In the genomic region with DNA sequence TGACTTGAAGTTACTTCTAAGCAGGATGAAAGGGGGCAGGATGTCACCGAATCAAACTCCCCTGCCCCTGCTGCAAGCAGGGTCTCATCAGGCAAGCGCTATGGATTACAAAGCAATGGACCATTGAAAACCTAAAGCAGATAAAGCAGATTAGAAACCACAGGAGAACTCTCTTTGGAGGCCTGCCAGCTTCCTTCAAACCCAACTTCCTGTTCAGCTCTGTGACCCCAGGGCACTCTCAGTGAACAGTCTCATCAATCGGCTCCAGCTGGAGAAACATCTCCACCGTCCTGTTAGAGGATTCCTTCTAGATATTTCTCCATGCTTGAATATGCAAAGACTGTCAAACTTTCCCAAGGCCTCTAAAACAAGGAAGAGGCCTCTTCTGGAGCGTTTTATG, we compare ENCODE assay signal across 9 mouse cellular contexts.
DNase-seq lines count a peak whose midpoint lies in the region; ATAC-seq lines count a peak whose summit lies in the region.
"Had no signal": no experiment of that assay in that cellular context is flagged by ENCODE, and none has a peak within 500 bp of the region (broad histone marks: within the 10 kb centered on the region; RNA-seq: fewer than 3 reads in every experiment).

No protein-coding gene starts in this region.

- ATAC-seq in hindbrain, embryonic 14.5 days (ENCODE audit: low FRiP score): no peak
- ATAC-seq in hindbrain, embryonic 13.5 days (ENCODE audit: low FRiP score): no peak
- no peak for ATAC-seq in embryonic facial prominence, embryonic 15.5 days (ENCODE audit: insufficient number of reproducible peaks, low FRiP score, low TSS enrichment, low read depth)
- no peak for ATAC-seq in forebrain, embryonic 13.5 days

- no peak overlapping the region for H3K27ac ChIP-seq in hindbrain, embryonic 14.5 days
- H3K27ac ChIP-seq in hindbrain, embryonic 13.5 days: no peak overlapping the region
- H3K27ac ChIP-seq in embryonic facial prominence, embryonic 15.5 days (replicated peaks): peak overlapping the region; percentile 44; the same call in 1 of the 2 replicates
- no peak overlapping the region for H3K27ac ChIP-seq in forebrain, embryonic 13.5 days
- H3K27ac ChIP-seq: heart, embryonic 15.5 days had no signal

- H3K9me3 ChIP-seq in hindbrain, embryonic 14.5 days (ENCODE audit: control insufficient read depth, low read length): no peaks in the 10 kb centered on the region
- H3K9me3 ChIP-seq in hindbrain, embryonic 13.5 days: no peaks in the 10 kb centered on the region
- H3K9me3 ChIP-seq in embryonic facial prominence, embryonic 15.5 days (replicated peaks): no peaks in the 10 kb centered on the region
- H3K9me3 ChIP-seq in forebrain, embryonic 13.5 days (replicated peaks): no peaks in the 10 kb centered on the region
- H3K9me3 ChIP-seq: heart, embryonic 15.5 days had no signal

- no peak overlapping the region for H3K4me3 ChIP-seq in hindbrain, embryonic 14.5 days (replicated peaks; ENCODE audit: low read length)
- no peak overlapping the region for H3K4me3 ChIP-seq in hindbrain, embryonic 13.5 days
- no peak overlapping the region for H3K4me3 ChIP-seq in embryonic facial prominence, embryonic 15.5 days (replicated peaks)
- no peak overlapping the region for H3K4me3 ChIP-seq in forebrain, embryonic 13.5 days
- H3K4me3 ChIP-seq: heart, embryonic 15.5 days had no signal

- 66% methylated on average over 5 of the region's 5 CpGs for WGBS in hindbrain, embryonic 14.5 days
- WGBS in hindbrain, embryonic 13.5 days: 65% methylated on average over 5 of the region's 5 CpGs
- WGBS in embryonic facial prominence, embryonic 15.5 days: 23% methylated on average over 5 of the region's 5 CpGs
- 73% methylated on average over 5 of the region's 5 CpGs for WGBS in forebrain, embryonic 13.5 days

- H3K4me2 ChIP-seq in hindbrain, embryonic 14.5 days (replicated peaks): no peak overlapping the region
- H3K4me2 ChIP-seq in hindbrain, embryonic 13.5 days: no peak overlapping the region
- no peak overlapping the region for H3K4me2 ChIP-seq in embryonic facial prominence, embryonic 15.5 days (replicated peaks)
- no peak overlapping the region for H3K4me2 ChIP-seq in forebrain, embryonic 13.5 days
- H3K4me2 ChIP-seq: heart, embryonic 15.5 days had no signal

- no peaks in the 10 kb centered on the region for H3K4me1 ChIP-seq in hindbrain, embryonic 14.5 days (replicated peaks; ENCODE audit: control insufficient read depth, insufficient read depth, low read length)
- 0 out of 2 replicates have a peak, but pooled peaks cover 6% of the 10 kb centered on the region for H3K4me1 ChIP-seq in hindbrain, embryonic 13.5 days (replicated peaks)
- peaks cover 20% of the 10 kb centered on the region for H3K4me1 ChIP-seq in embryonic facial prominence, embryonic 15.5 days
- H3K4me1 ChIP-seq in forebrain, embryonic 13.5 days: no peaks in the 10 kb centered on the region
- H3K4me1 ChIP-seq: heart, embryonic 15.5 days had no signal

- no peak overlapping the region for H3K9ac ChIP-seq in hindbrain, embryonic 14.5 days
- no peak overlapping the region for H3K9ac ChIP-seq in hindbrain, embryonic 13.5 days
- H3K9ac ChIP-seq in embryonic facial prominence, embryonic 15.5 days: no peak overlapping the region
- H3K9ac ChIP-seq in forebrain, embryonic 13.5 days: no peak overlapping the region
- H3K9ac ChIP-seq: heart, embryonic 15.5 days had no signal

- peak; percentile 45 for DNase-seq in hindbrain, embryonic 14.5 days (ENCODE audit: low spot score)
- DNase-seq in Muller cell, postnatal 12 days (ENCODE audit: inconsistent ontology term): peak; percentile 14
- peak; percentile 66 to 74 for DNase-seq in kidney, postnatal 36 days
- DNase-seq in layer of hippocampus, postnatal 25 days (ENCODE audit: extremely low spot score in 1 of 2, low spot score in 1 of 2): no peak
- no peak for DNase-seq in frontal cortex, postnatal 36 days (ENCODE audit: low spot score in 2 of 2)

- no peaks in the 10 kb centered on the region for H3K27me3 ChIP-seq in hindbrain, embryonic 14.5 days (ENCODE audit: control insufficient read depth, insufficient read depth, low read length)
- H3K27me3 ChIP-seq in hindbrain, embryonic 13.5 days: no peaks in the 10 kb centered on the region
- no peaks in the 10 kb centered on the region for H3K27me3 ChIP-seq in embryonic facial prominence, embryonic 15.5 days
- no peaks in the 10 kb centered on the region for H3K27me3 ChIP-seq in forebrain, embryonic 13.5 days
- H3K27me3 ChIP-seq: heart, embryonic 15.5 days had no signal

- no peaks in the 10 kb centered on the region for H3K36me3 ChIP-seq in hindbrain, embryonic 14.5 days (replicated peaks; ENCODE audit: control insufficient read depth, insufficient read depth)
- H3K36me3 ChIP-seq in hindbrain, embryonic 13.5 days: no peaks in the 10 kb centered on the region
- H3K36me3 ChIP-seq in embryonic facial prominence, embryonic 15.5 days: no peaks in the 10 kb centered on the region
- no peaks in the 10 kb centered on the region for H3K36me3 ChIP-seq in forebrain, embryonic 13.5 days (ENCODE audit: poor library complexity, severe bottlenecking)
- H3K36me3 ChIP-seq: heart, embryonic 15.5 days had no signal

Comparison
In these comparisons a context has a peak if more than half of its experiments do, and no peak if none do; other contexts are left out.
1. DNase-seq: peak in hindbrain, embryonic 14.5 days (single experiment), Muller cell, postnatal 12 days (single experiment) and kidney, postnatal 36 days (2 of 2); none in layer of hippocampus, postnatal 25 days (0 of 2) and frontal cortex, postnatal 36 days (0 of 2).